Mouse (Mus musculus) intestine, postnatal 0 days (tissue): ENCODE data around the gene Tex264. TPM values are rescaled to one million over a fixed set of nuclear protein-coding genes. Genes with fewer than 3 reads are reported as not detected.

Source experiments
- ATAC-seq: fragments of 200-750 bp; cut with Nextera tagmentation; 2 replicates; pipeline ENCODE4 v1.8.0; 2017; ENCODE audit warnings: mild to moderate bottlenecking, moderate TSS enrichment, moderate library complexity
- H3K27ac ChIP-seq: fragments of 300-500 bp; sonication (generic); 2 replicates; pipeline ENCODE4 v1.5.1; 2014; ENCODE audit warnings: mild to moderate bottlenecking, low read depth, low read length, moderate library complexity
- H3K27me3 ChIP-seq: fragments of 300-500 bp; sonication (generic); replicated peaks from 2 replicates; pipeline ENCODE4 v1.6.1; 2014; ENCODE audit warnings: low read length, mixed read lengths; ENCODE audit not compliant: control insufficient read depth, insufficient read depth
- H3K36me3 ChIP-seq: fragments of 300-500 bp; sonication (generic); 2 replicates; pipeline ENCODE4 v1.6.1; 2014; ENCODE audit warnings: mild to moderate bottlenecking, moderate library complexity; ENCODE audit not compliant: control insufficient read depth, insufficient read depth
- H3K4me1 ChIP-seq: fragments of 300-500 bp; sonication (generic); replicated peaks from 2 replicates; pipeline ENCODE4 v1.6.1; 2014; ENCODE audit warnings: antibody characterized with exemption, low read length, mixed read lengths; ENCODE audit not compliant: control insufficient read depth, insufficient read depth
- H3K4me2 ChIP-seq: fragments of 300-500 bp; sonication (generic); replicated peaks from 2 replicates; pipeline ENCODE4 v1.6.1; 2014; ENCODE audit warnings: low read depth, mild to moderate bottlenecking, moderate library complexity
- H3K4me3 ChIP-seq: fragments of 300-500 bp; sonication (generic); 2 replicates; pipeline ENCODE4 v1.5.1; 2014; ENCODE audit warnings: low read depth, low read length
- H3K9ac ChIP-seq: fragments of 300-500 bp; sonication (generic); 2 replicates; pipeline ENCODE4 v1.6.1; 2014; ENCODE audit warnings: mild to moderate bottlenecking, low read depth, low read length
- H3K9me3 ChIP-seq: fragments of 300-500 bp; sonication (generic); 2 replicates; pipeline ENCODE4 v1.6.1; 2016; ENCODE audit warnings: mixed run types; ENCODE audit not compliant: control insufficient read depth
- CTCF ChIP-seq: sonication (generic); IDR thresholded peaks from 2 replicates; pipeline ENCODE4 v1.5.1; 2016; ENCODE audit warnings: low read depth, mild to moderate bottlenecking, control low read depth, antibody characterized with exemption, moderate library complexity
- WGBS: fragments of 180-500 bp; shearing (Covaris S2); extraction: QIAGEN DNeasy Blood & Tissue Kit; methylation state at CpG from one replicate; pipeline ENCODE4 v1.1.7; 2014; 5-methylcytosine and 5-hydroxymethylcytosine counted together
- polyA plus RNA-seq: library from polyadenylated mRNA; unstranded; fragments of >200 nt; fragmentation: Nextera tagmentation; extraction: Ambion mirVana; gene quantifications from 2 replicates; pipeline ENCODE4 v1.2.1, GENCODE M21; 2015

Gene Tex264
- polyA plus RNA-seq, 1 experiment from 2014 or later, result 109 TPM

- H3K27me3 ChIP-seq, result no peaks in the 10 kb centered on the region
- no peaks in the 10 kb centered on the region for H3K9me3 ChIP-seq
- no peak for TF ChIP-seq CTCF
- peaks cover 4% of the 10 kb centered on the region; the same call in 1 of the 2 replicates for H3K4me1 ChIP-seq
- H3K4me2 ChIP-seq, result peak overlapping the region; percentile 96
- H3K36me3 ChIP-seq, result peaks cover 18% of the 10 kb centered on the region
- peak overlapping the region; percentile 78 for H3K4me3 ChIP-seq
- H3K9ac ChIP-seq, result peak overlapping the region; percentile 76
- WGBS, result 4% methylated on average over 13 of the region's 14 CpGs
- peak overlapping the region; percentile 74 for H3K27ac ChIP-seq
- no peak for ATAC-seq
These were observed 844 bp downstream of the Tex264 start for GRCm38 (mm10) chr9:106684918-106685248.

- H3K9me3 ChIP-seq, result no peaks in the 10 kb centered on the region
- WGBS, result 67% methylated on average over 6 of the region's 6 CpGs
- peaks cover 4% of the 10 kb centered on the region; the same call in 1 of the 2 replicates for H3K4me1 ChIP-seq
- peak overlapping the region; percentile 96 for H3K4me2 ChIP-seq
- no peak for TF ChIP-seq CTCF
- no peak overlapping the region; the same call in 1 of the 2 replicates for H3K9ac ChIP-seq
- H3K36me3 ChIP-seq, result peaks cover 24% of the 10 kb centered on the region
- H3K4me3 ChIP-seq, result peak overlapping the region; percentile 78
- H3K27me3 ChIP-seq, result no peaks in the 10 kb centered on the region
- no peak for ATAC-seq
- no peak overlapping the region for H3K27ac ChIP-seq
These were observed 1.4 kb downstream of the Tex264 start for GRCm38 (mm10) chr9:106684093-106684872.

GRCm38 (mm10) chr9:106681026-106681425 is 4.7 kb downstream of the Tex264 start:
- no peak for ATAC-seq
- no peak overlapping the region for H3K4me3 ChIP-seq
- H3K36me3 ChIP-seq, result peaks cover 35% of the 10 kb centered on the region
- 90% methylated on average over 9 of the region's 9 CpGs for WGBS
- no peaks in the 10 kb centered on the region for H3K27me3 ChIP-seq
- no peak overlapping the region for H3K9ac ChIP-seq
- no peak overlapping the region for H3K27ac ChIP-seq
- no peaks in the 10 kb centered on the region for H3K9me3 ChIP-seq
- no peaks in the 10 kb centered on the region for H3K4me1 ChIP-seq
- no peak for TF ChIP-seq CTCF
- no peak overlapping the region for H3K4me2 ChIP-seq

GRCm38 (mm10) chr9:106678242-106678641 is 7.5 kb downstream of the Tex264 start:
- H3K27ac ChIP-seq, result no peak overlapping the region
- H3K4me3 ChIP-seq, result no peak overlapping the region
- 68% methylated on average over 4 of the region's 4 CpGs for WGBS
- no peak overlapping the region for H3K9ac ChIP-seq
- no peak for ATAC-seq
- no peak for TF ChIP-seq CTCF
- H3K9me3 ChIP-seq, result no peaks in the 10 kb centered on the region
- H3K4me2 ChIP-seq, result no peak overlapping the region
- peaks cover 39% of the 10 kb centered on the region for H3K36me3 ChIP-seq
- no peaks in the 10 kb centered on the region for H3K27me3 ChIP-seq
- no peaks in the 10 kb centered on the region for H3K4me1 ChIP-seq

- WGBS, result 72% methylated on average over 5 of the region's 5 CpGs
- Histone ChIP-seq H3K4me2 (no peak overlapping the region), H3K9ac (no peak overlapping the region), H3K27ac (no peak overlapping the region), H3K27me3 (no peaks in the 10 kb centered on the region), H3K4me3 (no peak overlapping the region), H3K36me3 (peaks cover 45% of the 10 kb centered on the region), H3K4me1 (no peaks in the 10 kb centered on the region), H3K9me3 (no peaks in the 10 kb centered on the region)
- no peak for ATAC-seq
- TF ChIP-seq CTCF, result no peak
These were observed 8.0 kb downstream of the Tex264 start for GRCm38 (mm10) chr9:106677702-106678101.

- Histone ChIP-seq H3K9ac (no peak overlapping the region), H3K4me3 (no peak overlapping the region), H3K27me3 (no peaks in the 10 kb centered on the region), H3K4me1 (no peaks in the 10 kb centered on the region), H3K9me3 (no peaks in the 10 kb centered on the region), H3K36me3 (peaks cover 50% of the 10 kb centered on the region), H3K4me2 (no peak overlapping the region), H3K27ac (no peak overlapping the region)
- no peak for ATAC-seq
- 78% methylated on average over 4 of the region's 4 CpGs for WGBS
- no peak for TF ChIP-seq CTCF
These were observed 9.2 kb downstream of the Tex264 start for GRCm38 (mm10) chr9:106676571-106676970.
